Mouse (Mus musculus) spleen, adult 2 months (tissue): Measurements from ENCODE around the gene Pdk4. TPM values are rescaled to one million over a fixed set of nuclear protein-coding genes. Genes with fewer than 3 reads are reported as not detected.

ENCODE experiments used
- DNase-seq, 2 experiments: peaks; one replicate each; pipeline versions ENCODE4 v3.0.0 to v3.0.0-alpha.2; 2012 to 2021; ENCODE audit warnings: low spot score in 2 of 2, low read depth in 1 of 2
- H3K27ac ChIP-seq: fragments of 200-500 bp; 2 replicates; pipeline ENCODE4 v1.5.1; 2012; ENCODE audit warnings: low read length, inconsistent platforms; ENCODE audit not compliant: insufficient read depth
- H3K27me3 ChIP-seq: fragments of 200-500 bp; 2 replicates; pipeline ENCODE4 v1.6.1; 2012; ENCODE audit warnings: mild to moderate bottlenecking, moderate library complexity, low read length, inconsistent platforms; ENCODE audit not compliant: control insufficient read depth, insufficient read depth
- H3K36me3 ChIP-seq: fragments of 200-500 bp; 2 replicates; pipeline ENCODE4 v1.6.1; 2012; ENCODE audit warnings: mild to moderate bottlenecking, low read length, inconsistent platforms; ENCODE audit not compliant: control insufficient read depth, insufficient read depth
- H3K4me1 ChIP-seq: fragments of 200-500 bp; 2 replicates; pipeline ENCODE4 v1.6.1; 2011; ENCODE audit warnings: inconsistent platforms; ENCODE audit not compliant: control insufficient read depth, insufficient read depth, insufficient read length
- H3K4me3 ChIP-seq: fragments of 200-500 bp; 2 replicates; pipeline ENCODE4 v1.5.1; 2011; ENCODE audit warnings: mild to moderate bottlenecking, inconsistent platforms; ENCODE audit not compliant: insufficient read depth, insufficient read length; ENCODE audit errors: extremely low read depth
- CTCF ChIP-seq: fragments of 200-500 bp; IDR thresholded peaks from 2 replicates; pipeline ENCODE4 v1.5.1; 2011; ENCODE audit warnings: mild to moderate bottlenecking, inconsistent platforms; ENCODE audit not compliant: insufficient read depth, insufficient read length, insufficient replicate concordance; ENCODE audit errors: extremely low read depth
- POLR2A ChIP-seq: fragments of 200-500 bp; IDR thresholded peaks from 2 replicates; pipeline ENCODE4 v1.6.1; 2011; ENCODE audit warnings: low read depth, low read length, inconsistent platforms
- WGBS: fragments of 180-500 bp; shearing (Covaris S2); methylation state at CpG from one replicate; pipeline ENCODE4 v1.1.7; 2018; 5-methylcytosine and 5-hydroxymethylcytosine counted together
- polyA plus RNA-seq: library from polyadenylated mRNA; depleted of rRNA; stranded (reverse); fragments of >200 nt; gene quantifications from 2 replicates; pipeline ENCODE4 v1.2.3, GENCODE M21; 2012

Pdk4 gene
- polyA plus RNA-seq, 1 experiment: 17.8 TPM

- H3K36me3 ChIP-seq: no peaks in the 10 kb centered on the region
- TF ChIP-seq POLR2A: no peak
- TF ChIP-seq CTCF: no peak
- 92% methylated on average over 2 of the region's 2 CpGs for WGBS
These were observed 15.0 kb downstream of the Pdk4 start for GRCm38 (mm10) chr6:5481066-5481465.

DNA sequence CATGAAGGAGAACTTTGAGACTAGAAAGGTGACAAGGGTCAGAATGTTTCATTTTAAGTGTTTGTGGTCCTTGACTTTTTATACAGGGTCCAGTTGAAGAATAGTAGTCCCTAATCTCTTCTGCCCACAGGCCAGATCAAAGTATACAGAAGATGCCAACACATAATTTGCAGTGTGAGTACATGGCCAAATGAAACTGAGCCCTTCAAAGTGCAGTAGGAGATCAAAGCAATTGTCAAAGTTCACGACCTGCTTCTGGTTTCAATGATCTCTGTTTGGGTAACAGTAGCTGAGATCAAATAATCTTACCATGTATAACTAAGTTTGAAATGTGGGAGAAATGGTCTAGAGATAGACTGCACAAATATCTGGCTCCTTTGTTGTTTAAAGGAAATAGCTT, 22.1 kb downstream of the Pdk4 start:
- Histone ChIP-seq H3K4me1 (no peaks in the 10 kb centered on the region), H3K27me3 (no peaks in the 10 kb centered on the region), H3K27ac (no peak overlapping the region), H3K4me3 (no peak overlapping the region), H3K36me3 (no peaks in the 10 kb centered on the region)
- DNase-seq: no peak
- WGBS: 48% methylated on average over 1 of the region's 1 CpGs
- TF ChIP-seq POLR2A: no peak
- TF ChIP-seq CTCF: no peak

More at GRCm38 (mm10) chr6:5481066-5481465, 15.0 kb downstream of the Pdk4 start:
- Histone ChIP-seq H3K4me1 (no peaks in the 10 kb centered on the region), H3K27me3 (no peaks in the 10 kb centered on the region), H3K4me3 (no peak overlapping the region), H3K27ac (no peak overlapping the region)
- DNase-seq: no peak

DNA sequence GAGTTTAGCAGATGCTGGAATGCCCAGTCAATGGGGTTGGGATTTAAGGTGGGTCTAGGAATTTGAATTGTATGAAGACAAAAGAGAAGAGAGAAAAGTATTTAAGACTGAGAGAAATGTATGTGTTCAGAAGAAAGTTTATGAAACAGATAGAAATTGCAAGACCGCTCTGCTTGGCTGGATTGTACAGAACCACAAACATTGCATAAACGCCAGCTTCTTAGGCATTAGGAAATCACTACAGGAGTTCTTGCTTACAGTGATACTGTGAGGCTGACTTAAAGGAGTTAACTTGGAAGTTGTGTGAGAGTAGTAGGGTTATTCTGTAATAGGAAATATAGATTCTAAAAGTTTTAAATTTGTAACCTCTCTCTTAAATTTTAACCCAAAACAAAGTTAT, 23.4 kb downstream of the Pdk4 start:
- WGBS: 94% methylated on average over 2 of the region's 2 CpGs
- no peak overlapping the region for H3K4me3 ChIP-seq
- H3K27ac ChIP-seq: no peak overlapping the region
- DNase-seq: no peak
- H3K4me1 ChIP-seq: no peaks in the 10 kb centered on the region
- H3K36me3 ChIP-seq: no peaks in the 10 kb centered on the region
- H3K27me3 ChIP-seq: no peaks in the 10 kb centered on the region
- TF ChIP-seq CTCF: no peak

- H3K4me3 ChIP-seq: no peak overlapping the region
- no peaks in the 10 kb centered on the region for H3K36me3 ChIP-seq
- WGBS: 87% methylated on average over 10 of the region's 10 CpGs
- H3K27me3 ChIP-seq: no peaks in the 10 kb centered on the region
- no peaks in the 10 kb centered on the region for H3K4me1 ChIP-seq
- no peak for DNase-seq
- no peak overlapping the region for H3K27ac ChIP-seq
- no peak for TF ChIP-seq POLR2A
- TF ChIP-seq CTCF: no peak
These were observed 25.4 kb downstream of the Pdk4 start for GRCm38 (mm10) chr6:5470480-5471318.

DNA sequence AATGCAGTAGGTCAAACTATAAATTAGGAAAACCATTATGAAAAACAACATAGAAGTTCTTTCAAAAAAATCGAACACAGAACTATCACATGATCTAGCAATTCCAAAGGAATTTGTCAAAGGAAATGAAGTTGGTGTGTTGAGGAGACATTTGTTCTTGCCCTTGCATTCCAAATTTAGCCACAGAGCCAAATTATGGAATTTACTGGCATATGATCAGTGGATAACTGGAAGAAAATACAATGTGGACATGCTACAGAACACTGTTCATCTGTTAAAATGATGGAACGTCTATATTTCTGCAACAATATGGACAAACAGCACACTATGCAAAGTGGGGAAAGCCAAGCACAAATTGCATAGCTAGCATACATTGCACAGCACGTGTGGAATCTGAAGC, 40.3 kb downstream of the Pdk4 start:
- Histone ChIP-seq H3K27me3 (no peaks in the 10 kb centered on the region), H3K36me3 (no peaks in the 10 kb centered on the region), H3K4me1 (no peaks in the 10 kb centered on the region), H3K27ac (no peak overlapping the region), H3K4me3 (no peak overlapping the region)
- WGBS: 80% methylated on average over 3 of the region's 3 CpGs
- TF ChIP-seq POLR2A: no peak
- DNase-seq: no peak

DNA sequence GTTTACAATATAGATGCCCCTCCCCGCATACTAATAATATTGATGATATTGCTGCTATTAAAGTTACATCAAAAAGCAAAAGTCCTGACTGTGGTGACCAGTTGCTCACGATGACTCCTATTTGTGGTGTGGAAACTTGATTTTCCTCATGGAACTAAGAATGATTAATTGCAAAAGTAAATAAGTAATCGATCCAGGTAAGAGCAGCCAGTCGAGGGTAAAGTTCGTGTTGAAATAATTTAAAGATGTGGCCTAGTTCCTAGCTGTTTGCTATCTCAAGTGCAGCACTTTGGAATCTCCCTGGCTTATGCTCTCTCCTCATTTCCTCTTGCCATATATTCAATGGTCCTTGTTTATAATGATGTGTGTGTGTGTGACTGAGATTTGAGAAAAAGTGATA, 46.2 kb downstream of the Pdk4 start:
- 92% methylated on average over 5 of the region's 5 CpGs for WGBS
- Histone ChIP-seq H3K27ac (no peak overlapping the region), H3K4me1 (no peaks in the 10 kb centered on the region), H3K27me3 (no peaks in the 10 kb centered on the region), H3K36me3 (no peaks in the 10 kb centered on the region), H3K4me3 (no peak overlapping the region)
- DNase-seq: no peak
- TF ChIP-seq CTCF (no peak), POLR2A (no peak)

- WGBS: 80% methylated on average over 4 of the region's 4 CpGs
These were observed 47.7 kb downstream of the Pdk4 start for GRCm38 (mm10) chr6:5448396-5448795.

More at GRCm38 (mm10) chr6:5448396-5448795, 47.7 kb downstream of the Pdk4 start:
- H3K27me3 ChIP-seq: no peaks in the 10 kb centered on the region
- TF ChIP-seq CTCF (no peak), POLR2A (no peak)
- no peak overlapping the region for H3K4me3 ChIP-seq
- no peaks in the 10 kb centered on the region for H3K36me3 ChIP-seq
- no peak overlapping the region for H3K27ac ChIP-seq
- no peak for DNase-seq
- no peaks in the 10 kb centered on the region for H3K4me1 ChIP-seq
